Mouse (Mus musculus): Measurements from ENCODE around the gene Smad1.

The Smad1 gene

DNA sequence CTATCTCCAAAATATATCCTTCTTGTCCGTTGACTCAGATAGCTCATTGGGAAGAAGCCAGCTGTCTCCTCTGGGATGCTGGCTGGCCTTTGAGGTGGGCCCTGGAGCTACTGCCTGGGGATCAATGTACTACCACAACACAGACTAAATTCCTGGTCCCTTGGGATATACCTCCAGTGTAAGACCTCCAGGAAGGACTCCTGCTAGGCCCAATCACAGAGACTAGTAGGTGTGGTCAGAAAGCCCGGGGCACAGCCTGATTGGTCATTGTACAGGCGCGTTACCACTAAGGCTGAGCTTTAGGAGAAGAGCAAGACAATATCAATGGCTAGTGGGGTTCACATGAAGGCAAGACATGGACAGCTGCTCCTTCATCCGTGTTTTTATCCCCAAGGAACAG is 93.4 kb downstream of the Smad1 start:
- no peak for DNase-seq (ENCODE audit: extremely low read depth, low read depth)

GRCm38 (mm10) chr8:79301548-79301947 is 97.8 kb downstream of the Smad1 start:
- no peak for DNase-seq (ENCODE audit: extremely low read depth, low read depth)

- DNase-seq (ENCODE audit: extremely low read depth, low read depth): no peak
Measured at GRCm38 (mm10) chr8:79299704-79300103, 99.6 kb downstream of the Smad1 start.

DNA sequence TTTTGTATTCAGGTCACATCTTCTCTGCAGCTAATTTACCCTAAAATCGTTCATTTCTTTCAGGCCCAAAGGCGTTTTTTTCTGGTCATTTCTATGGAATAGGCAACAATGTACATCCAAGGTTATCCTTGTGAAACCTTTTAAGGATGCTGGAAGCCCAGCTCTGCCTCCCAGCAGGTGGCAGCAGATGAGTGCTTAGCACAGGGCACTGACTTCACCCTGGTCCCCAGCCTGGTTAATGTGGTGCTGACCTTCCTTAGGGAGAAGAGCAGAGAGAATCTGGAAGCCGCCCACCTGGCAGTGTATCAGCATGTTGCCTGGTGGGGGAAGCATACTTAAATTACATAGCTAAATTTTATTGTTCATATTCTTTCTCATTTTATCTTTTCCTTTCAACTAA is 101.6 kb downstream of the Smad1 start:
- DNase-seq (ENCODE audit: extremely low read depth, low read depth): no peak

DNA sequence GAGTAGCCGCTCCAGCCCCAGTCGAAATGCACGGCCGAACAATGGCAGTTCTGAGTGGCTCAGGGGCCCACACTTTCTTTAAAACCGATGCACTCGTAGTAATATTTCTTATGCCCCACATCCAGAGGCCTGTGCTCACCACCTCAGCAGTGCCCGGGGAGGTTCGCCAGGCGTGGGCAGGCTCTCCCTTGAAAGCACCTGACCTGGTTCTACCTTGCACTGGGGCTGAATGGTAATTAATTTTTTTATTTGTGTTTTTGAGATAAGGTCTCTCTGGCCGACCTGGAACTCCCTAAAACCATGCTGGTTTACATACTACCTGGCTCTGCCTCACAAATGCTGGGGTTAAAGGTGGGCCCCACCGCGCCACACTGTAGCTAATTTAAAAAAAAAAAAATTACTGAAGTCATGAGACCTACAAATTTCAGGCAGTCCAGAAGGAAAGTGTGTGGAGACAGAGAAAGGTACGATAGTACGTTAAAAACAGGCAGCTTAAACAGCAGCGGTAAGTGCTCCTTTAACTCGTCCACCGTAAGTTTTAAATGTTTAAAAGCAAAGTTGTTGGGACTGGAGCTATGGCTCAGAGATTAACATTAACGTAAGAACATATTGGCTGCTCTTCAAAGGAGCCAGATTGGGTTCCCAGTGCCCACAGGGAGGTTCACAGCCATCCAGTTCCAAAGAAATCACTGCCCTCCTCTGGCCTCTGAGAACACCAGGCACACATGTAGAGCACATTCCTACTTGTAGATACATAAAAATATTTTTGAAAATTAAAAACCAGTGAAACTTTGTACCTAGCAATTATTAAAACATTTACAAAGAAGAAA is 103.8 kb downstream of the Smad1 start:
- no peak for DNase-seq (ENCODE audit: extremely low read depth, low read depth)

DNA sequence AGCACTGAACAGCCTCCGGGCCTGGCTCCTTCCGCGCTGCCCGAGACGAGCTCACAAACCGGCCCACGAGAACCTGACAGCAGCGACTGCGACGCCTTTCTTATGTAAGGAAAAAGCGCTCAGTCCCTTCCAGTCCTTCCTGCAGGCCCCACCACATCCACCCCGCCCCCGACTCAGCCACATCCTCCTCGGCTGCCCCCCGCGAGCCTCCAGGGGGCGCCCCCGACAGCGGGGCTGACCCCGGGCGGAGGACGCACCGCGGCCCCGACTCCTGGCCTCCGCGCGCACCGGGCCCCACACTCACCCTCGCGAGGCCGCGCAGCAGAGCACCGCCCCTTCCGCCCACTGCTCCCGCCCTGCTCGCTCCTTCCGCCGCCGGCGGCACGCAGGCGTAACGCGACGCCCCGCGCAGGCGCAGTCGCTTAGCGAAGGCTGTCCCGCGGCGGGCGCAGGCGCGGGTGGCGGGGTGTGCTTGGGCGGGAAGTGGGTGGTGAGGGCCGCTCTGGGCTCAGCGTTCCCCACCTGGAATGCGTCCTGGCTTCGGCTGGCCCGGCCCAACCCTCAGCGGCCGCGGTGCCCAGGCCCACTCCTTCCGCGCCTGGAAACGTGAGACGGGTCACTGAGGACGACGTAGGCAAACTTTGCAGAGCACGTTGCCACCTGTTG is 104.6 kb downstream of the Smad1 start, which contains the start of gene Mmaa:
Gene Mmaa (minus strand): TSS at position 328 of the 666 bp plus-strand sequence.
- peak; percentile 68 for DNase-seq (ENCODE audit: extremely low read depth, low read depth)

DNA sequence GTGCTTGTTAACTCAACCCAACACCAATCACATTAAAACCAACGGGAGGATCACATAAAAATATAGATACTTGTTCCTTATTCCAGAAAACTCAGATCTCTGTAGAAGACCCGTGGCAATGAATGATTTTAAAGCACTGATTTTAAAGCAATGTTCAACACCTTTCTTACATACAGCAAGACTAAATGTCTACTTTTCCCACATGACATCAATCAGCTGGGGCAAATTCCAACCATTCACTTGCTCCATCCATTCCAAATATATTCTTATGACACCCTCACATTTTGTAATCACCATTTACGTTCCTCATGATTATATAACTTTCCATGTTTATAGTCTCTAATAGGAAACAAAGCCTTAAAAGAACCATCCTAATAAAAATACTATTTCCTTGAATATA is 105.5 kb downstream of the Smad1 start:
- no peak for DNase-seq (ENCODE audit: extremely low read depth, low read depth)

GRCm38 (mm10) chr8:79292712-79293264 is 106.5 kb downstream of the Smad1 start:
- no peak for DNase-seq (ENCODE audit: extremely low read depth, low read depth)

- DNase-seq (ENCODE audit: extremely low read depth, low read depth): no peak
Measured at GRCm38 (mm10) chr8:79289592-79289991, 109.7 kb downstream of the Smad1 start.

GRCm38 (mm10) chr8:79288681-79289080 is 110.6 kb downstream of the Smad1 start:
- no peak for DNase-seq (ENCODE audit: extremely low read depth, low read depth)

Measured in MEL-GATA-1-ER (cell line).